Mouse (Mus musculus) megakaryocyte-erythroid progenitor cell, adult 5-6 weeks (primary cell): ENCODE data around the gene Supt7l. TPM values are rescaled to one million over a fixed set of nuclear protein-coding genes. Genes with fewer than 3 reads are reported as not detected.

Source experiments
- ATAC-seq: replicated peaks from 2 replicates; pipeline ENCODE4 v1.8.0; 2016; ENCODE audit warnings: mild to moderate bottlenecking, inconsistent platforms; ENCODE audit not compliant: severe bottlenecking, poor library complexity, low FRiP score, low TSS enrichment
- total RNA-seq, 2 experiments: library from RNA; stranded (forward) in 1 of 2; stranded (reverse) in 1 of 2; fragments of 200-1000, 215-1000 nt in 1 of 2; fragments of >200 nt in 1 of 2; fragmentation: Nextera tagmentation in 1 of 2; gene quantifications; 2 replicates each; pipeline ENCODE4 v1.2.3; 2014 to 2017

Gene Supt7l
- total RNA-seq, 2 experiments from 2014 or later = 23.9 to 29.6 TPM

- ATAC-seq = no peak
Measured at GRCm38 (mm10) chr5:31504843-31505242, 22.8 kb downstream of the Supt7l start.

GRCm38 (mm10) chr5:31494513-31495297 is 32.9 kb downstream of the Supt7l start, which contains the start of gene Gpn1:
Gene Gpn1, plus strand, starts transcription at chr5:31494741.
- ATAC-seq = peak; percentile 99

GRCm38 (mm10) chr5:31492031-31492430 is 35.6 kb downstream of the Supt7l start:
- ATAC-seq = no peak

- ATAC-seq = no peak
Measured at GRCm38 (mm10) chr5:31489116-31489769, 38.4 kb downstream of the Supt7l start.

- ATAC-seq = no peak
Measured at GRCm38 (mm10) chr5:31487889-31488288, 39.7 kb downstream of the Supt7l start.

GRCm38 (mm10) chr5:31485440-31485839 is 42.2 kb downstream of the Supt7l start, which contains the start of gene 4930548H24Rik:
Gene 4930548H24Rik, plus strand, starts transcription at chr5:31485740.
- no peak for ATAC-seq

GRCm38 (mm10) chr5:31480536-31480935 is 47.1 kb downstream of the Supt7l start:
- no peak for ATAC-seq

GRCm38 (mm10) chr5:31470334-31470733 is 57.3 kb downstream of the Supt7l start:
- ATAC-seq = peak; percentile 74

GRCm38 (mm10) chr5:31469711-31470110 is 57.9 kb downstream of the Supt7l start:
- ATAC-seq = no peak

GRCm38 (mm10) chr5:31467798-31468197 is 59.8 kb downstream of the Supt7l start:
- ATAC-seq = no peak

Other genes with a start within 250 kb of the Supt7l start
- gene Ift172, start 236.7 kb downstream of the Supt7l start, total RNA-seq (2014; fragmentation: Nextera tagmentation) = 26.2 and 32.8 TPM in 2 replicates
- 10.7 and 18.0 TPM in 2 replicates for gene Ift172, start 236.7 kb downstream of the Supt7l start, total RNA-seq (2017)
- gene Fndc4, start 231.7 kb downstream of the Supt7l start, total RNA-seq (2014; fragmentation: Nextera tagmentation) = 0.31 TPM in 1 of 2 replicates, not detected in the other
- not detected in 2 replicates for gene Fndc4, start 231.7 kb downstream of the Supt7l start, total RNA-seq (2017)
- not detected in 2 replicates for gene Gckr, start 230.4 kb downstream of the Supt7l start, total RNA-seq (2014; fragmentation: Nextera tagmentation)
- not detected in 2 replicates for gene Gckr, start 230.4 kb downstream of the Supt7l start, total RNA-seq (2017)
- gene Zfp512, start 75.4 kb downstream of the Supt7l start, total RNA-seq (2014; fragmentation: Nextera tagmentation) = 22.8 and 23.5 TPM in 2 replicates
- gene Zfp512, start 75.4 kb downstream of the Supt7l start, total RNA-seq (2017) = 28.6 and 54.5 TPM in 2 replicates
- 4.4 TPM in 1 of 2 replicates, not detected in the other for gene 4930548H24Rik, start 42.1 kb downstream of the Supt7l start, total RNA-seq (2014; fragmentation: Nextera tagmentation)
- 0.75 TPM in 1 of 2 replicates, not detected in the other for gene 4930548H24Rik, start 42.1 kb downstream of the Supt7l start, total RNA-seq (2017)
- gene Gpn1, start 33.1 kb downstream of the Supt7l start, total RNA-seq (2014; fragmentation: Nextera tagmentation) = 34.3 and 34.8 TPM in 2 replicates
- 39.7 and 46.9 TPM in 2 replicates for gene Gpn1, start 33.1 kb downstream of the Supt7l start, total RNA-seq (2017)
- 61.9 and 72.9 TPM in 2 replicates for gene Slc4a1ap, start 812 bp downstream of the Supt7l start, total RNA-seq (2014; fragmentation: Nextera tagmentation)
- gene Slc4a1ap, start 812 bp downstream of the Supt7l start, total RNA-seq (2017) = 41.4 and 59.8 TPM in 2 replicates
- 290 and 320 TPM in 2 replicates for gene Mrpl33, start 69.1 kb upstream of the Supt7l start, total RNA-seq (2014; fragmentation: Nextera tagmentation)
- 93.4 and 153 TPM in 2 replicates for gene Mrpl33, start 69.1 kb upstream of the Supt7l start, total RNA-seq (2017)
- 21.5 and 29.3 TPM in 2 replicates for gene Rbks, start 169.8 kb upstream of the Supt7l start, total RNA-seq (2014; fragmentation: Nextera tagmentation)
- 27.3 and 33.7 TPM in 2 replicates for gene Rbks, start 169.8 kb upstream of the Supt7l start, total RNA-seq (2017)
- gene Babam2, start 169.9 kb upstream of the Supt7l start, total RNA-seq (2014; fragmentation: Nextera tagmentation) = 82.0 and 102 TPM in 2 replicates
- 32.2 and 50.5 TPM in 2 replicates for gene Babam2, start 169.9 kb upstream of the Supt7l start, total RNA-seq (2017)